9 mouse cellular contexts compared by ENCODE assay signal in the genomic region with DNA sequence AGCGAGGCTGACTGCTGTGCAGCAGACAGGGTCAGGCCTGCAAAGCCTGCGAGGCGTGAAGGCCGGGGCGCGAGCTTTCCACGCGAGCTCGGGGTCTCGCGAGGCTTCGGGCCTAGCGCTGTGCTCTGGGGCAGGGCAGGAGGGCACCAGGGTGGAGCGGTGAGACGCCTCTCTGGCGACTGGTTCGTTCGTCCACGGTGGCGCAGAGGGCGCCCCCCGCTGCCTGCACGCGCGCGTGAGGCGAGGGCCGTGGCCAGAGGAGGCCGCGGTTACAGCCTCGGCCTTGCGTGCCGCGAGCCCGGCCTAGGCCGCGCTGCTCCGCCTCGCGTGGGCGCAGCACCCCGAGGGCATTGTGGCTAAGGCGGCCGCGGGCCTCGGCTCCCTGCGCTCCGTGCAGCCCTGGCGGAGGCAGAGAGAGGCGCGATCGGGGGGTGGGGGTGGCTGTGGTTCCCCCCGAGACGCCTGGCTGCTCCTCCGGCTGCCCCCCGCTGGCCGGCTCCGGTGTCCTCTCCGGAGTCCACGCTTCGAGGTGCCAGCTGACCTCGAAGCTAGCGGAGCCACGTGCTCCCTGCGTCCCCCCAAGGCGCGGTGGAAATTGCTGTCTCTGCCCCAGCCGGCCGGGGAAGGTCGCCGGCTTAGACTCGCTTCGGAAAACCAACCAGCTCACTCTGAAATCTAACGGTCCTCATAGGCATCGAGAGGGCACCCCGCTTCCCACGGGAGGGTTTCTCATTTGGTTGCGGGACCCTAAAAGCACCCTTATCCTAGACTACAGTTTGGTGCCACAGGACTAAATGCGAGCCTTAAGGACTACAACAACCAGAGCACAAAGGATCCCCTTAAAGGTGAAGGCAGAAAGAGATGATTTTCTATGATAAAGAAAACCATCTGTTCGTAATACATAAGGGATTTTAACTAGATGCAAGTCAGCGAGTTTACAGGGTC. TPM values are rescaled to one million over a fixed set of nuclear protein-coding genes. Genes with fewer than 3 reads are reported as not detected.
DNase-seq lines count a peak whose midpoint lies in the region; ATAC-seq lines count a peak whose summit lies in the region.
"Had no signal": no experiment of that assay in that cellular context is flagged by ENCODE, and none has a peak within 500 bp of the region (broad histone marks: within the 10 kb centered on the region; RNA-seq: fewer than 3 reads in every experiment).

No protein-coding gene starts in this region.

- H3K27ac ChIP-seq in limb, embryonic 15.5 days, result no peak overlapping the region

- H3K27me3 ChIP-seq in limb, embryonic 15.5 days, result peaks cover 90% of the 10 kb centered on the region

- H3K9me3 ChIP-seq in limb, embryonic 15.5 days, result no peaks in the 10 kb centered on the region

- peak overlapping the region; percentile 33; the same call in 1 of the 2 replicates for H3K9ac ChIP-seq in limb, embryonic 15.5 days

- 2% methylated on average over 80 of the region's 81 CpGs for WGBS in limb, embryonic 15.5 days

- peak overlapping the region; percentile 36 for H3K4me3 ChIP-seq in limb, embryonic 15.5 days

- no peak for ATAC-seq in limb, embryonic 15.5 days (ENCODE audit: insufficient number of reproducible peaks, low FRiP score, low TSS enrichment, low read depth)

- peak overlapping the region; percentile 68 for H3K4me2 ChIP-seq in limb, embryonic 15.5 days

- peak; percentile 36 to 39 for DNase-seq in cerebellum, postnatal 14 days
- DNase-seq in cerebellum, adult 11-12 months, result no peak
- DNase-seq in thymus, postnatal 4 days, result peak; percentile 28
- DNase-seq in thymus, postnatal 0 days (ENCODE audit: low spot score), result no peak
- peak; percentile 77 for DNase-seq in testis, postnatal 14 days (ENCODE audit: low spot score)
- no peak for DNase-seq in adrenal gland, postnatal 4 days (ENCODE audit: low spot score in 2 of 2)
- DNase-seq in layer of hippocampus, postnatal 10 days (ENCODE audit: low spot score in 2 of 2), result no peak

- peaks cover 25% of the 10 kb centered on the region for H3K4me1 ChIP-seq in limb, embryonic 15.5 days

- H3K36me3 ChIP-seq in limb, embryonic 15.5 days, result no peaks in the 10 kb centered on the region

RNA-seq across cellular contexts. Expression of a gene that starts 10.2 kb away (rescaled TPM):
- polyA plus RNA-seq in thymus, postnatal 0 days (2015; fragmentation: Nextera tagmentation; extraction: Ambion mirVana), result not detected in 2 replicates
- polyA plus RNA-seq in limb, embryonic 15.5 days (2015; fragmentation: Nextera tagmentation; extraction: Ambion mirVana), result not detected in 2 replicates
- total RNA-seq in adrenal gland, postnatal 4 days (2021), result not detected
- not detected for total RNA-seq in layer of hippocampus, postnatal 10 days (2021)
- polyA plus RNA-seq: C2C12 had no signal

Comparison
In these comparisons a context has a peak if more than half of its experiments do, and no peak if none do; other contexts are left out.
1. DNase-seq: peak in cerebellum, postnatal 14 days (2 of 2), thymus, postnatal 4 days (single experiment) and testis, postnatal 14 days (single experiment); none in cerebellum, adult 11-12 months (single experiment), thymus, postnatal 0 days (single experiment), adrenal gland, postnatal 4 days (0 of 2) and layer of hippocampus, postnatal 10 days (0 of 2).